Mouse (Mus musculus) embryonic facial prominence, embryonic 11.5 days (tissue): Measurements from ENCODE around the gene Adap1. TPM values are rescaled to one million over a fixed set of nuclear protein-coding genes. Genes with fewer than 3 reads are reported as not detected.

Source experiments
- ATAC-seq: fragments of 200-750 bp; cut with Nextera tagmentation; replicated peaks from 2 replicates; pipeline ENCODE4 v1.8.0; 2017; ENCODE audit warnings: low read depth; ENCODE audit not compliant: insufficient number of reproducible peaks, low FRiP score, low TSS enrichment
- DNase-seq: peaks from one replicate; pipeline ENCODE4 v3.0.0-alpha.2; 2015; ENCODE audit warnings: low spot score
- H3K27ac ChIP-seq: fragments of 300-500 bp; sonication (generic); replicated peaks from 2 replicates; pipeline ENCODE4 v1.5.1; 2014; ENCODE audit warnings: mild to moderate bottlenecking, low read depth, low read length, control low read depth
- H3K27me3 ChIP-seq: fragments of 300-500 bp; sonication (generic); 2 replicates; pipeline ENCODE4 v1.6.1; 2014; ENCODE audit warnings: mild to moderate bottlenecking, low read length, moderate library complexity, mixed read lengths; ENCODE audit not compliant: control insufficient read depth, insufficient read depth
- H3K36me3 ChIP-seq: fragments of 300-500 bp; sonication (generic); replicated peaks from 2 replicates; pipeline ENCODE4 v1.6.1; 2014; ENCODE audit warnings: low read depth, mild to moderate bottlenecking, low read length, moderate library complexity, mixed read lengths; ENCODE audit not compliant: control insufficient read depth, insufficient read depth
- H3K4me1 ChIP-seq: fragments of 300-500 bp; sonication (generic); 2 replicates; pipeline ENCODE4 v1.6.1; 2014; ENCODE audit warnings: low read length, mixed read lengths; ENCODE audit not compliant: control insufficient read depth, insufficient read depth
- H3K4me2 ChIP-seq: fragments of 300-500 bp; sonication (generic); 2 replicates; pipeline ENCODE4 v1.6.1; 2014; ENCODE audit warnings: low read depth, mild to moderate bottlenecking, control low read depth, low read length, moderate library complexity
- H3K4me3 ChIP-seq: fragments of 300-500 bp; sonication (generic); 2 replicates; pipeline ENCODE4 v1.5.1; 2014; ENCODE audit warnings: low read depth, low read length, control low read depth
- H3K9ac ChIP-seq: fragments of 300-500 bp; sonication (generic); replicated peaks from 2 replicates; pipeline ENCODE4 v1.6.1; 2014; ENCODE audit warnings: mild to moderate bottlenecking, control low read depth, low read length
- H3K9me3 ChIP-seq: fragments of 300-500 bp; sonication (generic); replicated peaks from 2 replicates; pipeline ENCODE4 v1.6.1; 2016; ENCODE audit warnings: mild to moderate bottlenecking, low read length, inconsistent platforms, mixed read lengths; ENCODE audit not compliant: control insufficient read depth
- WGBS: fragments of 180-500 bp; shearing (Covaris S2); extraction: QIAGEN DNeasy Blood & Tissue Kit; methylation state at CpG from one replicate; pipeline ENCODE4 v1.1.7; 2014; 5-methylcytosine and 5-hydroxymethylcytosine counted together
- polyA plus RNA-seq: library from polyadenylated mRNA; unstranded; fragments of >200 nt; fragmentation: Nextera tagmentation; extraction: Ambion mirVana; gene quantifications from 2 replicates; pipeline ENCODE4 v1.2.1, GENCODE M21; 2014

The Adap1 gene
- polyA plus RNA-seq, 1 experiment from 2014 or later, result 1.7 TPM

DNA sequence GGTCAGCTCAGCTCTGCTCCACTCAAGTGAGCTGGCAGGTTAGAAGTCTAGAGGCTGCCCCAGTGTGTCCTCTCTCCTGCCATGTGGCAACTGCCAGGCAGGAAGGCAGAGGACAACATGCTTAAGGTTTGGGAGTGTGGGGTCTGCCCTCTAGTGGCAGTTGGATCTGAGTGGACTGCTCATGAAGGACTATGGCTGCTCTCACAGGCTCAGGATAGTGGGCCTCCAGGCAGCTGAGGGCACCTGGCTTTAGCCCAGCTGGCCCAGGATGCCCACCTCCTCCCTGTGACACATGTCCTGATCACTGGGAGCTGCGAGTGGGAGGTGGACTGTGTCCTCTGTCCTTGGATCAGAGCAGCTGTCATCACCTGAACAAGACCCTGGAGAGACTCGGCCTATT is 33.2 kb upstream of the Adap1 start:
- no peaks in the 10 kb centered on the region for H3K4me1 ChIP-seq
- H3K4me3 ChIP-seq, result no peak overlapping the region
- H3K9ac ChIP-seq, result no peak overlapping the region
- no peaks in the 10 kb centered on the region for H3K36me3 ChIP-seq
- ATAC-seq, result no peak
- WGBS, result 65% methylated on average over 2 of the region's 2 CpGs
- H3K27ac ChIP-seq, result no peak overlapping the region
- no peaks in the 10 kb centered on the region for H3K27me3 ChIP-seq
- peak; percentile 54 for DNase-seq
- no peaks in the 10 kb centered on the region for H3K9me3 ChIP-seq
- H3K4me2 ChIP-seq, result no peak overlapping the region

DNA sequence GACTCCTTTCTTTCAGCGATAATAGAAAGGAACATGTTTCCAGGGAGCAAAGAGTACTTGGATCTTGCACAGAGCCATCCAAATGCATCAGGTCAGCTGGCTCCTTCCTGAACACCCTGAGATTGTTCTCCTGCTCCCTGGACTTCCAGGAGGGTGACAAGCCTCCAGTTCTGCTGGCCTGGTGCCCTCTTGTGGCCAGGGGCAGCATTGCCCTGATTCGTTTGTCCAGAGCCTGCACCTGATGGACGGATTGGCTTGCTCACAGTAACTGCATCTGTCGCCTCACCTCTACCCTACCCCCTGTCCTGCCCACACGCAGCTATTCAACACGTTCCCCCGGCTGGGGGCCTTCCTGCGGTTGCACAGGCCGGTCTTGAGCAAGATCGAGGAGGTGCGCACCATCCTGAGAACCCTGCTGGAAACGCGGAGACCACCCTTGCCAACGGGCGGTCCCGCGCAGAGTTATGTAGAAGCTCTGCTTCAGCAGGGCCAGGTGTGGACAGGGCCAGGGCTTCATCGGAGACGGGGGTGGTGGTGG is 29.9 kb upstream of the Adap1 start:
- Histone ChIP-seq H3K4me2 (no peak overlapping the region), H3K36me3 (no peaks in the 10 kb centered on the region), H3K4me1 (0 out of 2 replicates have a peak, but pooled peaks cover 2% of the 10 kb centered on the region), H3K4me3 (no peak overlapping the region), H3K27ac (no peak overlapping the region), H3K27me3 (no peaks in the 10 kb centered on the region), H3K9ac (no peak overlapping the region), H3K9me3 (no peaks in the 10 kb centered on the region)
- DNase-seq, result peak; percentile 80
- ATAC-seq, result no peak; the same call in 1 of the 2 replicates
- WGBS, result 37% methylated on average over 19 of the region's 19 CpGs

DNA sequence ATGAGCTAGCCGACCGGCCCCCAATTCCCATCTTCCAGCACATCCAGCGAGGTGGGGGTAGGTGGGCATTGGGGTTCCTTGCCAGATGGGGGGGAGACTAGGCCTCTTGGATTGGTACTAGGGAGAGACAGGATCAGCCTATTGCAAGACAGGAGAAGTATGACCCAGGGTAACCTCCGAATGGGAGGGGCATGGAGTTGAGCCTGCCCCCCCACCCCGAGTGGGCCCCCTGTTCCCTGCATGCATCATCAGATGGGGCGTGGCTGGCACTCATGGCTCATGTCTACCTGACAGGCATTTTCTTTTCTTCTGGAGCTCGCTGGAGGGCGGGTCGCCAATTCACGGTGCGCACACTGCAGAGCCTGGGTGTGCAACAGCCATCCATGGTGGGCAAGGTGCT is 28.5 kb upstream of the Adap1 start:
- Histone ChIP-seq H3K36me3 (no peaks in the 10 kb centered on the region), H3K9me3 (no peaks in the 10 kb centered on the region), H3K27ac (no peak overlapping the region), H3K4me1 (0 out of 2 replicates have a peak, but pooled peaks cover 2% of the 10 kb centered on the region), H3K4me2 (no peak overlapping the region; the same call in 1 of the 2 replicates), H3K9ac (no peak overlapping the region), H3K4me3 (no peak overlapping the region), H3K27me3 (no peaks in the 10 kb centered on the region)
- no peak for ATAC-seq
- 83% methylated on average over 11 of the region's 11 CpGs for WGBS
- DNase-seq, result no peak

DNA sequence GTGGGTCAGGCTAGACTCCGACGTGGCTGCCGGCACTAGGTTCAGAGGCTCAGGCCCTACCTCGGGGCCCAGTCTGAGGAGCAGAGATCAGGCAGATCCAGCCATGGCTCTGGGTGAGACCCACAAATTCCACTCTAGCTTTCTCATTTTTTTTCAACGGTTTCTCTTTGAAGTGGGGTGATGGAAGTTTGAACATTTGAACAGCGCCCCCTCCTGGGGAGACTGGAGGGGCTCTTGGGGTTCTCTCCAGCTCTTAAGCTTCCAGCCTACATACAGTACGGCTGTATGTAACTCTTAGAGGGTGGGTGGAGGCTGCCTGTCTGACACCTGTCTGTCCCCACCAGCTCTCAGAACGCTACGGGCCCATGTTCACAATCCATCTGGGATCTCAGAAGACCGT is 28.1 kb upstream of the Adap1 start:
- Histone ChIP-seq H3K4me3 (no peak overlapping the region), H3K9me3 (no peaks in the 10 kb centered on the region), H3K27me3 (no peaks in the 10 kb centered on the region), H3K4me1 (0 out of 2 replicates have a peak, but pooled peaks cover 2% of the 10 kb centered on the region), H3K9ac (no peak overlapping the region), H3K27ac (no peak overlapping the region), H3K4me2 (no peak overlapping the region), H3K36me3 (no peaks in the 10 kb centered on the region)
- ATAC-seq, result no peak
- DNase-seq, result peak; percentile 27
- 60% methylated on average over 10 of the region's 10 CpGs for WGBS

DNA sequence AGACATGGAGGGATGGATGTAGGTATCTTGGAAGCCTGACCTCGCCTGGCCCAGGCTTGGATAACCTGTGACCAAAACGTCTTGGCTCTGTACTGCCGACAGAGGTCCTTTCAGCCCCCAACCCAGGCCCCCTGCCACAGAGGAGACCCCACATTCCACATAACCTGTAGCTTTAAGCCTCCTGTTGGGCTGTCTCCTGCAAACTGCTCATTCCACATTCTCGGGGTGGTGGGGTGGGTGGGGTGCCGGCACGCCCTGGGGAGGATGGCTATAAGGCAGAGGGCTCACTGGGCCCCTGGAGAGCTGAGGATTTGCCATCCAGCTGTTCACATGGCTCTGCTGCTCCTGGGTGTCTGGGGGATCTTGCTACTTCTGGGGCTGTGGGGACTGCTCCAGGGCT is 26.9 kb upstream of the Adap1 start, which contains the start of gene Cyp2w1:
TSS of gene Cyp2w1 (plus strand) at position 301 of the 400 bp plus-strand sequence.
- Histone ChIP-seq H3K9ac (peak within 1 kb of the TSS; percentile 18; the same call in 1 of the 2 replicates), H3K4me1 (0 out of 2 replicates have a peak, but pooled peaks cover 2% of the 10 kb centered on the region), H3K9me3 (no peaks in the 10 kb centered on the region), H3K4me2 (no peak within 1 kb of the TSS), H3K36me3 (no peaks in the 10 kb centered on the region), H3K27me3 (no peaks in the 10 kb centered on the region), H3K4me3 (no peak within 1 kb of the TSS), H3K27ac (0 out of 2 replicates have a peak within 1 kb of the TSS, but pooled peaks have one; percentile 6)
- DNase-seq, result no peak
- no peak for ATAC-seq
- WGBS, result 65% methylated on average over 6 of the region's 6 CpGs

DNA sequence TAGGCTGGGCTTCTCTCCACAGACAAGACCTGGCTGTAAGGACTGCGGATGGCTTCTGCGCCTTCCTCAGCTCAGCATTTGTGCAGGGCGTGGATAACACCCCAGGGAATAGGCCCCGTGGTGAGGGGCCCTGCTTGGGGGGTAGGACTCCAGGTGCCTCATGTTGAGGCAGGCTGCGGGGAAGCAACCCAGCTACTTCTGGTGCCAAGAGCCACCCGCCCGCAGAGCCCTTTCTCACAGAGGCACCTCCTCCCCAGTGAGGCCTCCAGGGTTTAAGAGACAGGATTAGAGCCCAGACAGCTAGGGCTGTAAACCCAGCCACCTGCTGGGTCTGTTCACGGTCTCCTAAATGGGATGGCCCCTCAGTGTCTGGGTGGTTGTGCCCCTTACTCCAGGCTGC is 26.2 kb upstream of the Adap1 start:
- H3K27me3 ChIP-seq, result no peaks in the 10 kb centered on the region
- H3K27ac ChIP-seq, result 0 out of 2 replicates have a peak overlapping the region, but pooled peaks have one; percentile 6
- ATAC-seq (no peak), DNase-seq (no peak)
- WGBS, result 25% methylated on average over 8 of the region's 8 CpGs
- no peak overlapping the region for H3K4me2 ChIP-seq
- 0 out of 2 replicates have a peak, but pooled peaks cover 2% of the 10 kb centered on the region for H3K4me1 ChIP-seq
- H3K9ac ChIP-seq, result peak overlapping the region; percentile 18; the same call in 1 of the 2 replicates
- H3K4me3 ChIP-seq, result no peak overlapping the region
- no peaks in the 10 kb centered on the region for H3K36me3 ChIP-seq
- H3K9me3 ChIP-seq, result no peaks in the 10 kb centered on the region

DNA sequence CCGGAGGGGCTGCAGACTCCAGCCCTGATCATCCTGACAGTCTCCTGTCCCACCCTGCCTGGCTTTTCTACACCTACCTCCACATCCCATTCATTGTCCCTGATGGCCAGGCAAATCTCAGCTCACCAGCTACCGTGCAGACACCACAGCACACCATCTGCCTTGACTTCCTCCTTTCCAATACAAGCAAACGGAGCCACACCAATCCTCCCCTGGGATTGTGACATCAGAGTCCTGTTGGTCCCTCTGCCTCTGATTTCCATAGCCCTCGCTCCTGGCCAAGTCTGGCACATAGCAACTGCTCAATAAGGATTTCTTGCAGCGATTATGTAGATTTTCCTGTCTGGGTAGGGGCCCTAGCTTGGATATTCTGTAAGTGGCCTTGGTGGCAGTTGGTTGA is 25.7 kb upstream of the Adap1 start, which contains the start of gene Cox19:
TSS of gene Cox19 (minus strand) at position 285 of the 400 bp plus-strand sequence.
- H3K4me3 ChIP-seq, result no peak within 1 kb of the TSS
- H3K27me3 ChIP-seq, result no peaks in the 10 kb centered on the region
- peak within 1 kb of the TSS; percentile 18; the same call in 1 of the 2 replicates for H3K9ac ChIP-seq
- H3K4me2 ChIP-seq, result no peak within 1 kb of the TSS
- WGBS, result 50% methylated on average over 5 of the region's 5 CpGs
- H3K36me3 ChIP-seq, result no peaks in the 10 kb centered on the region
- no peak for ATAC-seq
- H3K9me3 ChIP-seq, result no peaks in the 10 kb centered on the region
- 0 out of 2 replicates have a peak within 1 kb of the TSS, but pooled peaks have one; percentile 6 for H3K27ac ChIP-seq
- H3K4me1 ChIP-seq, result 0 out of 2 replicates have a peak, but pooled peaks cover 2% of the 10 kb centered on the region
- DNase-seq, result no peak

DNA sequence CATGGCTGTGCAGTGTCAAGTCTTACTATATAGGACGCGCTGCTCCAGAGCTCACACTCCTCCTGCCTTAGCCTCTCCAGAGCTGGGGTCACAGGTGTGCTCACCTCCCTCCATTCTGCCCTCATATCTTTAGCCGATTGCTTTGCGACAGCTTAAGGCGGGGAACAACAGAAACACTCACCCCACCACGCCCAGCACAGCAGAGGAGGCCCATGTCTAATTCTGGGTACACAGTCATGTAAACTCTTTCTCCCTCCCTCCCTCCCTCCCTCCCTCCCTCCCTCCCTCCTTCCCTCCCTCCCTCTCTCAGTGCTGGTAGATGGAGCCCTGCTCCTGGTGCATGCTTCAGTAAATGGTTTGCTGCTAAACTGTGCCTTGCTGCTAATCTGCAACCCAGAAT is 24.3 kb upstream of the Adap1 start:
- H3K36me3 ChIP-seq, result no peaks in the 10 kb centered on the region
- no peak overlapping the region for H3K9ac ChIP-seq
- no peak overlapping the region for H3K27ac ChIP-seq
- H3K9me3 ChIP-seq, result no peaks in the 10 kb centered on the region
- H3K4me1 ChIP-seq, result 0 out of 2 replicates have a peak, but pooled peaks cover 2% of the 10 kb centered on the region
- no peaks in the 10 kb centered on the region for H3K27me3 ChIP-seq
- H3K4me2 ChIP-seq, result no peak overlapping the region
- DNase-seq (no peak), ATAC-seq (no peak)
- H3K4me3 ChIP-seq, result no peak overlapping the region
- 77% methylated on average over 6 of the region's 6 CpGs for WGBS
